Mouse (Mus musculus) heart, postnatal 14 days (tissue): Measurements from ENCODE around the gene Kif1c. TPM values are rescaled to one million over a fixed set of nuclear protein-coding genes. Genes with fewer than 3 reads are reported as not detected.

ENCODE experiments used
- DNase-seq, 2 experiments: peaks; one replicate each; pipeline ENCODE4 v3.0.0; 2021 to 2022
- intact Hi-C: fragments of 180-260 bp; cut with DNase I; formaldehyde crosslinking; loops from one replicate; pipeline ENCODE4 v1.15.1; 2025
- total RNA-seq, 2 experiments: library from RNA; stranded (reverse); gene quantifications; 2 replicates each; pipeline ENCODE4 v1.2.3; 2021

The Kif1c gene
- total RNA-seq, 2 experiments from 2014 or later: 322 to 323 TPM

GRCm38 (mm10) chr11:70686901-70687566 is 13.3 kb upstream of the Kif1c start:
- peak in 1 of 2 experiments; percentile 45 for DNase-seq
- intact Hi-C loops: loop anchor here (2.0 to 5.0 kb wide), 2 partner anchors 32 to 70 kb away; partner anchors contain the start of gene Pfn1

- intact Hi-C loops: loop anchor here (2.0 to 5.0 kb wide), 2 partner anchors 33 to 70 kb away; partner anchors contain the start of gene Pfn1
- peak; percentile 93 to 94 for DNase-seq
These were observed 12.6 kb upstream of the Kif1c start, which contains the start of gene Camta2 for GRCm38 (mm10) chr11:70687601-70688199. Camta2 (minus strand) TSS chr11:70688105.

- intact Hi-C loops: loop anchor here (5.0 kb wide), 1 partner anchor 69 kb away; no protein-coding TSS in a partner anchor
- DNase-seq: no peak
These were observed 12.0 kb upstream of the Kif1c start for GRCm38 (mm10) chr11:70688372-70688771.

- intact Hi-C loops: loop anchor here (5.0 kb wide), 1 partner anchor 68 kb away; no protein-coding TSS in a partner anchor
- no peak for DNase-seq
These were observed 10.8 kb upstream of the Kif1c start for GRCm38 (mm10) chr11:70689578-70689977.

- intact Hi-C loops: no loop called here
- DNase-seq: no peak
These were observed 6.8 kb upstream of the Kif1c start for GRCm38 (mm10) chr11:70693504-70693903.

GRCm38 (mm10) chr11:70697376-70697775 is 3.0 kb upstream of the Kif1c start:
- intact Hi-C loops: no loop called here
- DNase-seq: no peak

GRCm38 (mm10) chr11:70699051-70699450 is 1.3 kb upstream of the Kif1c start:
- no peak for DNase-seq
- intact Hi-C loops: no loop called here

GRCm38 (mm10) chr11:70700613-70701012 is 265 bp downstream of the Kif1c start:
- intact Hi-C loops: loop anchor here (5.0 kb wide), 1 partner anchor 52 kb away; no protein-coding TSS in a partner anchor
- peak; percentile 83 to 86 for DNase-seq

- no peak for DNase-seq
- intact Hi-C loops: loop anchor here (5.0 kb wide), 1 partner anchor 51 kb away; no protein-coding TSS in a partner anchor
These were observed 1.0 kb downstream of the Kif1c start for GRCm38 (mm10) chr11:70701221-70701955.

GRCm38 (mm10) chr11:70701984-70702733 is 1.8 kb downstream of the Kif1c start:
- intact Hi-C loops: loop anchor here (5.0 kb wide), 1 partner anchor 50 kb away; no protein-coding TSS in a partner anchor
- no peak for DNase-seq

GRCm38 (mm10) chr11:70702781-70703180 is 2.4 kb downstream of the Kif1c start:
- DNase-seq: peak; percentile 75 to 79
- intact Hi-C loops: loop anchor here (5.0 kb wide), 1 partner anchor 50 kb away; no protein-coding TSS in a partner anchor

GRCm38 (mm10) chr11:70706127-70706526 is 5.8 kb downstream of the Kif1c start:
- DNase-seq: no peak
- intact Hi-C loops: no loop called here

GRCm38 (mm10) chr11:70711026-70711425 is 10.7 kb downstream of the Kif1c start:
- intact Hi-C loops: no loop called here
- DNase-seq: no peak

GRCm38 (mm10) chr11:70713222-70713621 is 12.9 kb downstream of the Kif1c start:
- DNase-seq: no peak
- intact Hi-C loops: no loop called here

- DNase-seq: no peak
- intact Hi-C loops: no loop called here
These were observed 15.5 kb downstream of the Kif1c start for GRCm38 (mm10) chr11:70715832-70716231.

GRCm38 (mm10) chr11:70718481-70718880 is 18.1 kb downstream of the Kif1c start:
- DNase-seq: no peak
- intact Hi-C loops: no loop called here

- intact Hi-C loops: no loop called here
- no peak for DNase-seq
These were observed 20.2 kb downstream of the Kif1c start for GRCm38 (mm10) chr11:70720567-70720966.

GRCm38 (mm10) chr11:70721072-70721471 is 20.7 kb downstream of the Kif1c start:
- intact Hi-C loops: no loop called here
- peak in 1 of 2 experiments; percentile 25 for DNase-seq

- intact Hi-C loops: no loop called here
- DNase-seq: no peak
These were observed 24.4 kb downstream of the Kif1c start for GRCm38 (mm10) chr11:70724706-70725105.

GRCm38 (mm10) chr11:70726585-70726984 is 26.2 kb downstream of the Kif1c start:
- intact Hi-C loops: no loop called here
- no peak for DNase-seq
